Mouse (Mus musculus): ENCODE data around the gene Palld. TPM values are rescaled to one million over a fixed set of nuclear protein-coding genes. Genes with fewer than 3 reads are reported as not detected.

Palld gene
- total RNA-seq, 2 experiments from 2014 or later: 2.8 to 4.0 TPM

DNA sequence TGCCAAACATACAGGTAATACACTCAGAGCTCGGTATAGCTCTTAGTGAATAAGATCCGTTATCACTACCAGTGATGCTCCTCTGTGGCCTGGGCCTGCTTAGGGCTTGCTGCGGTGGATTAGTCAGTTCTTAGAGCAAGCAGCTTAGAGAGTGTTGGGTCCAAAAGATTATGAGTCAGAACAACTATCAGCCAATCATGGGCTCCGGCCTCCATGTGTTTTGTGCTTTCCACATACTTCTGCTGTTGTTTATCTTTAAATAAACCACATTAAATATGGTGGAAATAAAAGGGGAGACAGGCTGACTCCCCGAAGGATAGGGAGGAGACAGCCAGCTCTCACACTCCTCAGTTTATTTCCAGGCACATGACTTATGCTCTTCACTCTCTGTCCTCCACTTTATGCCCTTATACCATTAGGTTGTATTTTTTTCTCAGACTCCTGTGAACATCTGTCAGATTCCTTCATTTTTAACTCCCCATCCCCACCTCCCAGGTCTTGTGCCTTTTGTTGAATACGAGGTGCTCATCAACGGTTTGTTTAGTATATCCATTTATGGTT is 119.5 kb downstream of the Palld start:
- intact Hi-C loops (cut with DNase I): no loop called here
- no peak for DNase-seq (ENCODE audit: low spot score in 2 of 2)

- DNase-seq (ENCODE audit: low spot score in 2 of 2): no peak
- intact Hi-C loops (cut with DNase I): no loop called here
These were observed 121.7 kb downstream of the Palld start for GRCm38 (mm10) chr8:61780652-61781257.

GRCm38 (mm10) chr8:61778194-61778593 is 124.3 kb downstream of the Palld start:
- intact Hi-C loops (cut with DNase I): no loop called here
- DNase-seq (ENCODE audit: low spot score in 2 of 2): no peak

DNA sequence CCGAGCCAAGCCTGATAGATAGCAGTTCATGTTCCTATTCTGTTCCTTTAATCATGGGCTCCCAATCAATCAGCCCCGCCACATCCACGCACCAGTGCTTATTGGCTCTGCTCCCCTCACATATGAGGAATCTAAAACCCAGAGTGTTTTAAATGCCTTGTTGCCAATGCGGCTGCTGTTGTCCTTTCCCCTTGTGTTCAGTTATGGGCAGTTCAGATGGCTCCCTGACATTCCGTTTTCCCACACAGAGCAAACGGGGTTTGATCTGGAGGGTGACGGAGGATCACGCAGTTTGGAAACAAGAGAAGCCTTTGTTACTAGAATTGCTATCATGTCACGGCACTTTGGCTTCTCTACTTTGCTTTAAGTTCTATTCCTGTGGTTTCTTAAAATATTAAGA is 125.9 kb downstream of the Palld start:
- no peak for DNase-seq (ENCODE audit: low spot score in 2 of 2)
- intact Hi-C loops (cut with DNase I): no loop called here

DNA sequence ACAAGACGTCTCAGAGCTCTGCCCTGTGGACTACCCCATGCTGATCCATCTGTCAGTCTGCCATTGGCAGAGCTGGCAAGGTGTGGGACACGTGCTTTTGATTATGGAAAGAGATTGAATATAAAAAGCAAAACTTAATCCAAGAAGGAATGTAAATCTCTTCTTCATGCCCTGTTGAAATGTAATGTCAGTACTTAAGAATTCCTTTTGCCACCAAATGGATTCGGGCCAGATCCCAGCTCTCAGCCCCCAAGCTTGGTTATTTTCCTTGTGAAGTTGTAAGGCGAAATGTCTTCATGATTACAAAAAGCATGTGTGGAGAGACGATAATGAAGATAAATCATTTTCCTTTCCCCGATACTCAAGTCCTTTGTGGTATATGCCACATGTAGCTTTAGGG is 126.6 kb downstream of the Palld start:
- intact Hi-C loops (cut with DNase I): no loop called here
- DNase-seq (ENCODE audit: low spot score in 2 of 2): no peak

DNA sequence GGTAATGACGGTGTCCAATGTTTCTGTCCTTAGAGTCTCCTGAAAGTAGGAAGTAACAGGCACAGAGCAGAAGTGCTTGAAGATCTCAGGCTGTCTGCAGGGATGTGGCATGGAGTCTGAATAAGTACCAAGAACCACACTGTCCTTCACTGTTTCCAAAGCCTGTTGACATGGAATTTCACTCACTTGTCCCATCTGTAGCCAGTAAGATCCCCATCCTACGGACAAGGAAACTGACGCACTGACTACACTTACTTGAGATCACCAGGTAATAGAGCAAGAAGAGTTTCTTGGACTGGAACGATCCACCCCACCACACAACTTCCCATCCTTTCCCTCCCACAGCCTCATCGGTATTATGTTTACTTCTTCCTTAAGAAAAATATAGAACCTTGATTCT is 128.3 kb downstream of the Palld start:
- no peak for DNase-seq (ENCODE audit: low spot score in 2 of 2)
- intact Hi-C loops (cut with DNase I): no loop called here

DNA sequence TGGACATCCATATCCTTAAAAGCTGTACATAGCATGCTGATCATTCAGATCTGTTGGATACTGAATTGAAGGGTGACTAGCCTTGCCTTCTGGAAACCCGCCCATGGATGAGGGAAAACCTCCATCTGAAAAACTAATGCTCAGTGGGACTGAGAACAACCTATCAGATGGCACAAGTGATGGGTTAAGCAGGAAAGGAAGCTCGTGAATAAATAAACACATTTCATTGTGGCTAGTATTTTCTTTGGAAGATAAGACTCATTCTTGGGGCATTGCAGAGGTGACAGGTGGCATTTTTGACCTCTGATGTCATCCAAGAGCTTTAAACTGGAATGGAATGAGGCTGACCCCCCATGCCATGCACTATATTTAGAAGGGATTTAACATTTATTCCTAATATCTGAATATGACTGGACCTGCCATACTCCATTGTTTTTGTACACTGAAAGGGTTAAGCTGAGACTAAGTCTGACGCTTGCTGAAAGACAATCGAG is 128.8 kb downstream of the Palld start:
- no peak for DNase-seq (ENCODE audit: low spot score in 2 of 2)
- intact Hi-C loops (cut with DNase I): no loop called here

GRCm38 (mm10) chr8:61771328-61771727 is 131.2 kb downstream of the Palld start:
- intact Hi-C loops (cut with DNase I): no loop called here
- DNase-seq (ENCODE audit: low spot score in 2 of 2): no peak

DNA sequence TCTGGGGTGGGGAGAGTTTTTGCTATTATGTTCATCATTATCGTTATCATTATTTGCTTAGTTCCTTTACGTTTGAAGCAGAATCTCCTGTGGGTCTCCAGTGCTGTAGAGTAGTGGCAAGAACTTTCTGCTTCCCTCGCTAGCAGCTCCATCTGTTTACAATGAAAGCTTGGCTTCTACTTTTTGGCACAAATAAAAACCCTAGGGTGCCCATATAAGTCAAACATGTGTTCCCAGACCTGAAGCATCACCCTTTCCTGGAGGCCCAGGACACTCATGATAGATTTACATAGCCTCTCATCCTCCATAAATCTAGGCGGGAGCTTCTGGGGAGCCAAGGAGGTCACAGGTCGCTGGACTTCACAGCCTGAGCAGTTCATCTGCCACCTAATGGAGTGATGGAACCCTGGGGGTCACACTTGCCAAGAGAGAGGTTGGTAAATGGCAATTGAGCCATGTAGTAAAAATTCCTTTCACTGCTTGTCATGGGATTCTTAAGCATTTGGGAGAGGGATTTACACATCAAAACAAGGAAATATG is 133.1 kb downstream of the Palld start:
- intact Hi-C loops (cut with DNase I): no loop called here
- no peak for DNase-seq (ENCODE audit: low spot score in 2 of 2)

DNA sequence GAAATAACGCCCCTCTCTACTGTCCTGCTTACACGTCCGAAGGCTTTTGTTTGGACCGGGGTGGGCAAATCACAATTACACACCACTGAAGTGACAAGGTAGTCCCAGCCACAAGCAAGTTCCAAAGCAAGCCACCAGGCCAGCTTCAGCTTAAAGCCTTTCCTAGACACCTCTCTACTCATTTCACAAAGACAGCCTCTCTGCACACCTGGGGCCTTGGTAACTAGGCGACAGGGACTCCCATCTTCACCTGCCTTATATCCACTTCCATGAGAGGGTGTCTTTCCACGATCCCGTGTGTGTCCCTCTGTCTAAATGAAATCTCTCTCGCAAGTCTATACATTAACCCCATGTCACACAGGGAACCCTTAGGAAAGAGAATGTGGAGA is 142.3 kb downstream of the Palld start:
- DNase-seq (ENCODE audit: low spot score in 2 of 2): no peak
- intact Hi-C loops (cut with DNase I): no loop called here

DNA sequence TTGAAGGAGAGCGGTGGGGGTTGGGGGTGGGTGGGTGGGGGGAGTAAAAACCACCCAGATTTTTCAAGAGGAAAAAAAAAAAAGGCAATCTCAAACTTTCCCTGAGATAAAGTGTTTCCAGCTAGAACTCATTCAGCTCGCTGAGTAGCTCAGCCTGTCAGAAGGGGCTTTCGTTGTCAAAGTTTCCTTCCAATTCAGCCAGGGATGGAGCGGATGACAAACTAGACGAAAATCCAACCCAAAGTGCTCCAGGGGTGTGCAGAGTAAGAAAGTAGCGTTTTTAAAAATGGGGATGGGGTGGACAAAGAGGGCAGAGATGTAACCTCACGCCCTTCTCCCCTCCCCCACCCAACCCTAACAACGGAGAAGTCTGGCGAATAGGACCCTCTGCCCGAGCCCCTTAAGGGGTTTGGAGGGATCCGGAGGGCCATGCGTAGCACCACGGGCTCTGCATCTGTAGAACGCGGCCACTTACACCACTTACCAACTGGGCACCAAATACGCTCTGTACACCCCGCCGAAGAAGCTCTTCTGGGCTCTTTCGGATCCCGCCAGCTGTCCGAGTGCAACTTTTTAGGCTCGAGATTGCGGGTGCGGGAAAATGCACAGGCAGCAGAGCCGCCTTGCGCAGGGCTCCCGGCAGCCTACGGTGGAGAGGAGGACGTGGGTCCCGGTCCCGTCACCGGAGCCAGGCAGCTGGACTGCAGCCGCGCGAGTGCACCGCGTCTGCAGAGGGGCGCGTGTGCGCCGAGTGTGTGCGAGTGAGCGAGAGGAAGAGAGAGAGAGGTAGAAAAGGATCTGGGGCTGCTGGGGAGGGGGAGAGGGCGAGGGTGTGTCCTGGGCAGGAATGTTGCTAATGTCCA is 142.9 kb downstream of the Palld start:
- intact Hi-C loops (cut with DNase I): no loop called here
- DNase-seq (ENCODE audit: low spot score in 2 of 2): peak; percentile 9 to 11

DNA sequence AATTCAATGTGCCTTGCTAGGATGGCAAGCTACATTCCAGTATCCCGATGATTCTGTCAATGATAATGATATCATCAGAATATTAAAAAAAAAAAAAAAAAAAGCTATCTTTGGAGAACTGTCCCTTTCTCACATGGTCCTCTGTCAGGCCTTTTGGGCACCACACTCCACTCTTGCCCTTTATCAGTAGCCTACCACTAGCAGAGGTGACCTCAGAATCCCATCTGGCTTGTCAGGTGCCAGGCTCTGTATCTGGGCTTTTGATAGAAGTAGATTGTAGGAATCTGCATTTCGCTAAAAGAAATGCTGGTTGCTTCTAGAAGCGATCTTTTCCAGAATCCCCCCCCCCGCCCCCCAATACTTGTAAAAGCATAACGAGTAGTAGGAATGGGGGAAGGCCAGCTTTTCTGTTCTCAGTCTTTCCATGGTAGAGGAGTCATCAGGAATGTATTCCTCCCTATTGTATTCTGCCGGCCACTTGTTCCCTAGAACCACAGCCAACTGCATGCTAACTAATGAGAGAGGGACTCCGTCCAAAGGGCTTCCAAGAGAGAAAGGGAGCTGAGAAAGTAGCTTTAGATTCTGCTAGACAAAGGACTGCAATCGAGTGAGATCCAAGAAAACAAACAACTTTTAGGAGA is 143.7 kb downstream of the Palld start:
- intact Hi-C loops (cut with DNase I): no loop called here
- no peak for DNase-seq (ENCODE audit: low spot score in 2 of 2)

GRCm38 (mm10) chr8:61756971-61757965 is 145.2 kb downstream of the Palld start:
- intact Hi-C loops (cut with DNase I): no loop called here

GRCm38 (mm10) chr8:61755186-61755585 is 147.3 kb downstream of the Palld start:
- intact Hi-C loops (cut with DNase I): no loop called here
- no peak for DNase-seq (ENCODE audit: low spot score in 2 of 2)

More at GRCm38 (mm10) chr8:61756971-61757965, 145.2 kb downstream of the Palld start:
- no peak for DNase-seq (ENCODE audit: low spot score in 2 of 2)

DNA sequence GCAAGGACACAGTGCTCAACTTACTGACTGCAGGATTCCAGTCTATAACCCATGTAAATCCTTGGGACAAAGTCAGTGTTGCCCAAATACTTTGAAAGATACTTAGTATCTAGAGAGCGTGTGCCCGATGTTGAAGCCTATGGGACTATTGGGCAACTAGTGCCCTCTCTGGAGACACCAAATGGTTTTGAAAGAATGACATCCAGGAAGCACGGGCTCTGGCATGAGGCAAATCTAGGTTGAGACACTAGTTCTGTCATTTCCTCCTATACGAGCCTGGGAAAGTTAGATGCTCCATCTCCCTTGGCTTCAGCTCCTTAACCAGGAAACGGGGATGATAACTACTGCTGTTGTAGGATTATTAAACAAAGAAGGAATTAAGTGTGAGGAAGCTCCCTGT is 155.4 kb downstream of the Palld start:
- intact Hi-C loops (cut with DNase I): no loop called here
- no peak for DNase-seq (ENCODE audit: low spot score in 2 of 2)

- intact Hi-C loops (cut with DNase I): no loop called here
- DNase-seq (ENCODE audit: low spot score in 2 of 2): no peak
These were observed 157.1 kb downstream of the Palld start for GRCm38 (mm10) chr8:61745181-61745980.

DNA sequence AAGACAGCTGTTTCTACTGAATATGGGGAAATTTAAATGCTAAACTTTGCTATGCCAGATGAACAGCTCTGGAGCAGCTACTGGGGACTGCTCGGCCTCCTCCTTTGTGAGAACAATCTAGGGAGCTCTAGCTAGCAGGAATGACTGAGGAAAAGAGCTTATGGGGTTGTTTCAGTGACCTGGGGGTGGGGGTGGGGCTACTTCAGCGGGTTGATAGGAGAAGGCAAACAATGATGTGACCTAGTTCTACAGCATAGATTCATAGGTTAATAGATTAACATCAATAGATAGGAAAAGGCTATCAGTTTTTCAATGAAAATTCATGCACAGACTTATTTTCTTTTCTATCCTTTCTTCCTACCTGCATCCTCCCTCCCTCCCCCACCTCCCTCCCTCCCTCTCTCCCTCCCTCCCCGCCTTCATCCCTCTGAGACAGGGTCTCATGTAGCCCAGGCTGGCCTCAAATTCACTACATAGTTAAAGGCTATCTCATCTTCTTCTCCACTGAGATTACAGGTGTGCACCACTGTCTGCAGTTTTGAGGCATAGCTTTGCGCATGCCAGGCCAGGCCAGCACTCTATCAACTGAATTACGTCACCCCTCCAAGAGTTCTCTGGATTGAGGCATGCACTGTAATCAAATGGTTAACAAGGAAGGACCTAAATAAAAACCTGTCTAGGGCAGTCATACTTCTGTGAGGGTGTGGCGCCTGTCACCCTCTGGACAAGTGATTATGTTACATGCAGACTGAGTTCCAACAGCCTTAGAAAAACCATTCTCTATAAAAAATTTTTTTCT is 158.5 kb downstream of the Palld start:
- no peak for DNase-seq (ENCODE audit: low spot score in 2 of 2)
- intact Hi-C loops (cut with DNase I): no loop called here
